Mouse (Mus musculus) small intestine, adult 2 months (tissue): ENCODE data around the gene Zfp91.

Experiments
- CTCF ChIP-seq: fragments of 200-500 bp; IDR thresholded peaks from 2 replicates; pipeline ENCODE4 v1.5.1; 2012; ENCODE audit warnings: low read depth, mild to moderate bottlenecking, control low read depth, inconsistent platforms, low read length, moderate library complexity, mixed read lengths; ENCODE audit not compliant: insufficient replicate concordance, insufficient read length; ENCODE audit errors: extremely low read depth
- POLR2A ChIP-seq: fragments of 200-500 bp; IDR thresholded peaks from 2 replicates; pipeline ENCODE4 v1.6.1; 2012; ENCODE audit warnings: low read depth, mild to moderate bottlenecking, control low read depth, inconsistent platforms, low read length, moderate library complexity

DNA sequence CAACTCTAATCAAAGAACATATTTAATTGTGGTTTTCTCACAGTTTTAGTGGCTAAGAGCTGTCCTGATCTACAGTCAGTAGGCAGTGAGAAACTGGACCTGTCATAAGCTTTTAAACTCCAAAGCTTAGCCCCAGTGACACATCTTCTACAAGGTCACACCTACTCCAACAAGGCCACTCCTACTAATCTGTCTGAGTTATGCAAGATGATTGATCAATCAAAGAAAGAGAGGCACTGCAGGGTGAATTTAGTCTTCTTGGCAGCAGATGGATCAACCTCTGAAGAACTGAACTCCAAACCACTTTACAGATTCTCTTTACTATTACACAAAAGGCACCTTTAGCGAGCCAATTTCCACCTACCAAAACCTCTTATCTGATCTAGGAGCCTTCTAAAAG, 70.1 kb downstream of the Zfp91 start:
- TF ChIP-seq CTCF (no peak), POLR2A (no peak)
